Mouse (Mus musculus): Measurements from ENCODE around the gene Psg22. TPM values are rescaled to one million over a fixed set of nuclear protein-coding genes. Genes with fewer than 3 reads are reported as not detected.
"Not testable (repeated sequence)": the region's sequence is repeated elsewhere in the genome, so short reads cannot be mapped to it uniquely, and the experiment has no call there.

Gene Psg22
- not detected in 2 replicates for total RNA-seq (2014; rRNA removed)
- 0.04 TPM in 1 of 2 replicates, not detected in the other for polyA plus RNA-seq (2012; rRNA removed)

- 36% methylated on average over 2 of the region's 2 CpGs for WGBS
- H3K79me2 ChIP-seq (ENCODE audit: control insufficient read depth, insufficient read depth, low read length), result no peaks in the 10 kb centered on the region
- no peaks in the 10 kb centered on the region for H3K36me3 ChIP-seq (ENCODE audit: control insufficient read depth, insufficient read depth, low read length)
- no peak for TF ChIP-seq POLR2A (IDR thresholded peaks at IDR 0.05; ENCODE audit: extremely low read depth, insufficient read depth, low read length)
- H3K4me1 ChIP-seq (ENCODE audit: control insufficient read depth, insufficient read depth, low read length), result no peaks in the 10 kb centered on the region
- no peak within 1 kb of the TSS for H3K9ac ChIP-seq (ENCODE audit: low read depth, low read length)
- H3K27me3 ChIP-seq (ENCODE audit: control insufficient read depth, insufficient read depth, low read length), result no peaks in the 10 kb centered on the region
- no peak within 1 kb of the TSS for H3K4me3 ChIP-seq (ENCODE audit: insufficient read depth, low read depth, low read length)
- no peak for DNase-seq (ENCODE audit: extremely low read depth, low read depth, low spot score)
- no peak within 1 kb of the TSS for H3K27ac ChIP-seq (replicated peaks; ENCODE audit: insufficient read depth, low read depth, low read length)
These were observed at the start of gene Psg22 for GRCm38 (mm10) chr7:18717790-18718189. Gene Psg22 (plus strand): TSS chr7:18718090.

GRCm38 (mm10) chr7:18679772-18680171 is 38.1 kb upstream of the Psg22 start:
- peak; percentile 11 for DNase-seq (ENCODE audit: extremely low read depth, low read depth, low spot score)
- 47% methylated on average over 2 of the region's 2 CpGs for WGBS
- Histone ChIP-seq H3K27ac (replicated peaks; ENCODE audit: insufficient read depth, low read depth, low read length) (no peak overlapping the region), H3K4me1 (ENCODE audit: control insufficient read depth, insufficient read depth, low read length) (no peaks in the 10 kb centered on the region), H3K9ac (ENCODE audit: low read depth, low read length) (no peak overlapping the region), H3K36me3 (ENCODE audit: control insufficient read depth, insufficient read depth, low read length) (no peaks in the 10 kb centered on the region), H3K27me3 (ENCODE audit: control insufficient read depth, insufficient read depth, low read length) (no peaks in the 10 kb centered on the region), H3K79me2 (ENCODE audit: control insufficient read depth, insufficient read depth, low read length) (no peaks in the 10 kb centered on the region), H3K4me3 (ENCODE audit: insufficient read depth, low read depth, low read length) (no peak overlapping the region)
- TF ChIP-seq CTCF (IDR thresholded peaks at IDR 0.05; ENCODE audit: low read depth, low read length) (peak; percentile 53; the same call in 1 of the 2 replicates), POLR2A (IDR thresholded peaks at IDR 0.05; ENCODE audit: extremely low read depth, insufficient read depth, low read length) (no peak)

- Histone ChIP-seq H3K4me3 (ENCODE audit: insufficient read depth, low read depth, low read length) (no peak overlapping the region), H3K79me2 (ENCODE audit: control insufficient read depth, insufficient read depth, low read length) (no peaks in the 10 kb centered on the region), H3K27ac (replicated peaks; ENCODE audit: insufficient read depth, low read depth, low read length) (no peak overlapping the region), H3K27me3 (ENCODE audit: control insufficient read depth, insufficient read depth, low read length) (no peaks in the 10 kb centered on the region), H3K9ac (ENCODE audit: low read depth, low read length) (no peak overlapping the region), H3K36me3 (ENCODE audit: control insufficient read depth, insufficient read depth, low read length) (no peaks in the 10 kb centered on the region), H3K4me1 (ENCODE audit: control insufficient read depth, insufficient read depth, low read length) (no peaks in the 10 kb centered on the region)
- DNase-seq (ENCODE audit: extremely low read depth, low read depth, low spot score), result no peak
- TF ChIP-seq POLR2A (IDR thresholded peaks at IDR 0.05; ENCODE audit: extremely low read depth, insufficient read depth, low read length) (no peak), CTCF (IDR thresholded peaks at IDR 0.05; ENCODE audit: low read depth, low read length) (no peak)
These were observed 32.3 kb upstream of the Psg22 start for GRCm38 (mm10) chr7:18685586-18685985.

GRCm38 (mm10) chr7:18686085-18686484 is 31.8 kb upstream of the Psg22 start, which contains the start of gene Psg20:
Gene Psg20 (minus strand): TSS chr7:18686185.
- DNase-seq (ENCODE audit: extremely low read depth, low read depth, low spot score), result no peak
- H3K36me3 ChIP-seq (ENCODE audit: control insufficient read depth, insufficient read depth, low read length), result no peaks in the 10 kb centered on the region
- 51% methylated on average over 2 of the region's 2 CpGs for WGBS
- TF ChIP-seq CTCF (IDR thresholded peaks at IDR 0.05; ENCODE audit: low read depth, low read length), result no peak
- no peak for TF ChIP-seq POLR2A (IDR thresholded peaks at IDR 0.05; ENCODE audit: extremely low read depth, insufficient read depth, low read length)
- no peaks in the 10 kb centered on the region for H3K4me1 ChIP-seq (ENCODE audit: control insufficient read depth, insufficient read depth, low read length)
- no peak within 1 kb of the TSS for H3K4me3 ChIP-seq (ENCODE audit: insufficient read depth, low read depth, low read length)
- no peak within 1 kb of the TSS for H3K9ac ChIP-seq (ENCODE audit: low read depth, low read length)
- no peaks in the 10 kb centered on the region for H3K79me2 ChIP-seq (ENCODE audit: control insufficient read depth, insufficient read depth, low read length)
- H3K27ac ChIP-seq (replicated peaks; ENCODE audit: insufficient read depth, low read depth, low read length), result no peak within 1 kb of the TSS
- no peaks in the 10 kb centered on the region for H3K27me3 ChIP-seq (ENCODE audit: control insufficient read depth, insufficient read depth, low read length)

GRCm38 (mm10) chr7:18710331-18710730 is 7.6 kb upstream of the Psg22 start:
- H3K4me3 ChIP-seq (ENCODE audit: insufficient read depth, low read depth, low read length); H3K27me3 ChIP-seq (ENCODE audit: control insufficient read depth, insufficient read depth, low read length); H3K9ac ChIP-seq (ENCODE audit: low read depth, low read length); DNase-seq (ENCODE audit: extremely low read depth, low read depth, low spot score); H3K4me1 ChIP-seq (ENCODE audit: control insufficient read depth, insufficient read depth, low read length); H3K79me2 ChIP-seq (ENCODE audit: control insufficient read depth, insufficient read depth, low read length); H3K36me3 ChIP-seq (ENCODE audit: control insufficient read depth, insufficient read depth, low read length); H3K27ac ChIP-seq (replicated peaks; ENCODE audit: insufficient read depth, low read depth, low read length): not testable (repeated sequence)
- 65% methylated on average over 4 of the region's 4 CpGs for WGBS
- TF ChIP-seq CTCF (IDR thresholded peaks at IDR 0.05; ENCODE audit: low read depth, low read length), result 0 out of 2 replicates have a peak, but pooled peaks have one; percentile 3

GRCm38 (mm10) chr7:18710846-18711245 is 7.0 kb upstream of the Psg22 start:
- Histone ChIP-seq H3K27me3 (ENCODE audit: control insufficient read depth, insufficient read depth, low read length) (no peaks in the 10 kb centered on the region), H3K9ac (ENCODE audit: low read depth, low read length) (no peak overlapping the region), H3K4me1 (ENCODE audit: control insufficient read depth, insufficient read depth, low read length) (no peaks in the 10 kb centered on the region), H3K4me3 (ENCODE audit: insufficient read depth, low read depth, low read length) (no peak overlapping the region), H3K79me2 (ENCODE audit: control insufficient read depth, insufficient read depth, low read length) (no peaks in the 10 kb centered on the region), H3K36me3 (ENCODE audit: control insufficient read depth, insufficient read depth, low read length) (no peaks in the 10 kb centered on the region), H3K27ac (replicated peaks; ENCODE audit: insufficient read depth, low read depth, low read length) (no peak overlapping the region)
- no peak for DNase-seq (ENCODE audit: extremely low read depth, low read depth, low spot score)
- WGBS, result 31% methylated on average over 1 of the region's 1 CpGs
- no peak for TF ChIP-seq POLR2A (IDR thresholded peaks at IDR 0.05; ENCODE audit: extremely low read depth, insufficient read depth, low read length)

All from liver, adult 2 months (tissue).